Mouse (Mus musculus): ENCODE measurements around the gene Piezo1.

The Piezo1 gene

DNA sequence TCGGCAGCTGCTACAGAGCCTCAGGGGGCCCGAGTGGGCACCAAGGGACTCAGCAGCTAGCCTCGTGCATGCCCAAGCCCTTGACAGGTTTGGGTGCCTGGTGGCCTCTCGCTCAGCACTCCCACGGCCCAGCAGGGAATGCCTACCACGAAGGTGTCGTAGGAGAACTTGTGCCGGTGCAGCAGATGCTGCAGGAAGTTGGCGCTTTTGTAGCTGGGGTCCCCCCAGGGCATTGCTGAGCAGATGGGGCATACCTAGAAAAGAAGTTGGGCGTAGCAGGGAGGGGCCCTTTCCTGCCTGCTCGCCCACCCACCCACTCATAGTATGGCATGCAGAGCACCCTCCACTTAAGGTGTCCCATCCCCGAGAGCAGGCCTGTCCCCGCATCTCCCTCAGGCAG is 83.3 kb downstream of the Piezo1 start:
- in situ Hi-C loops (cut with MboI, MseI): no loop called here

DNA sequence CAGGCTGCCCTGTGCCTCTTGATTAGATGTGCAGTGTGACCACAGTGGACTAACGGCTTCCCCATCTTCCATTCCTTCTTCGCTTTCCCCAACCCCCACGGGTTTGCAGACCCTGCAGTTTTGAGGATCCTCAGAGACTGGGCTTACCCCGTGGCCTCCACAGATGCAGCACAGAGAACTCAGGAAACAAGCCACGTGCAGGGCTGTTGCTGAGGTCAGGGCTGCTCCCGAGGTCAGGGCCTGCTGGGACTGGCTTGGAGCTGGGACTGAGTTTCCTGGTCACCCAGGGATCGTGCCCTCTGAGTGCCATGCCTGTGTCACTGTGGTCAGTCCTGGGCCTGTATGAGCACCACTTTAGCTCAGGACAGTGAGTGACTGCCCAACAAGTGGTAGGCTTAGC is 86.1 kb downstream of the Piezo1 start:
- in situ Hi-C loops (cut with MboI, MseI): no loop called here

- in situ Hi-C loops (cut with MboI, MseI): no loop called here
Observed at GRCm38 (mm10) chr8:122463651-122464640, 87.2 kb downstream of the Piezo1 start.

- in situ Hi-C loops (cut with MboI, MseI): no loop called here
Observed at GRCm38 (mm10) chr8:122462510-122462909, 88.6 kb downstream of the Piezo1 start.

DNA sequence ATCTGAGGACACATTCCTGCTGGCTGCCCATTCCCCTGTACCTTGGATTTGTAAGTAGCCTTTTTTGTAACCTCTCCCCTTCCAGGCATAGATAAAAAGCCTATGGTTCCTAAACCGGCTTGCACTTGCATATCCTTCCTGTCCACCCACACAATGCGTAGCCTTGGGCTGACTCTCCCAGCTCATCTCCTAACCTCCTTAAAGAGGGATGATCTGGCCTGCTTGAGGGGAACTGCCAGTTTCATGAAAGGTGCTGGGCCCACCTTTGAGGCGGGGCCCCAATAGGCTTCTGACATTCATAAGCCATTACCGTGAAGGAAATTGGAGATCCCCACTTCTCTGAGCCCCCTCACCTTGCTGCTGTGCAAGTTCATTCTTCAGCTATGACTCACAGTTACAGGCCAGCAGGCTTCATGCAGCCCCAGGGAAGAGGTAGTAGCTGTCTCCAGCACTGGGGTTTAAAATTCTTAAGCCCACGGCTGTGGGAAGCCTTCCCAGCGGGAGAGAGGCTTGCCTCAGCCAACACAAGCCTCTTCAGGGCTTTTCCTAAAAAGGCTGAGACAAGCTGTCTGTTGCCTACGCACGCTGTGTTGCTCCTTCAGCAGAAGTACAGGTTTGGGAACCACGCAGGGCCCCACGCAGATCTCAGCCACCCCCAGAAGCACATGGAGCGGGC is 89.5 kb downstream of the Piezo1 start:
- in situ Hi-C loops (cut with MboI, MseI): no loop called here

GRCm38 (mm10) chr8:122460524-122461472 is 90.3 kb downstream of the Piezo1 start, which contains the start of gene Snai3:
TSS of gene Snai3 (minus strand) at chr8:122460733.
- in situ Hi-C loops (cut with MboI, MseI): no loop called here

GRCm38 (mm10) chr8:122459990-122460389 is 91.1 kb downstream of the Piezo1 start:
- in situ Hi-C loops (cut with MboI, MseI): no loop called here

DNA sequence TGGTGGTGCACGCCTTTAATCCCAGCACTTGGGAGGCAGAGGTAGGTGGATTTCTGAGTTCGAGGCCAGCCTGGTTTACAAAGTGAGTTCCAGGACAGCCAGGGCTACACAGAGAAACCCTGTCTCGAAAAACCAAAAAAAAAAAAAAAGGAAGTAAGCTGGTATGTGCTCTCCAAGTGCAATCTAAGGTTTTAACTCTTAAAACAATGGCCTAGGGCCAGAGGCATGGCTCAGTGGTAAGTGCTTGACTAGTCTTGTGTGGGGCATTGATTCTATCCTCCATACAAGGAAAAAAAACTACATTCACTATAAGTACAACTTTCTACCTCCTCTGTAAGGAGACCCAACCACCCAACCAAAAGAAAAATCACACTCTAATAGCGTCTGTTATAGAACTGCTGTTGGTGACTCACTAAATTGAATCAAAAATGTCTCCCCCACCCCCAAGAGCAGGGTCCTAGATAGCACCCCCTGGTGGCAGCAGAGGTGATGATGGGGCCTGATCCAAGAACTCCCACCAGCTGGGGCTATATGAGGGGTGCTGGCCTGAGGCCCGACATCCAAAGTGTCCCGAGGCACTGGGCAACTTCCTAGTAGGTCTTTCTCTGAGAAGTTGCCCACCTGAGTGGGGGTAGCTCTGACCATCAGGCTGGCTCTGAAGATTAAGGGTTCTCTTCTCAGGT is 91.8 kb downstream of the Piezo1 start:
- in situ Hi-C loops (cut with MboI, MseI): no loop called here

GRCm38 (mm10) chr8:122457171-122457570 is 94.0 kb downstream of the Piezo1 start:
- in situ Hi-C loops (cut with MboI, MseI): no loop called here

- in situ Hi-C loops (cut with MboI, MseI): no loop called here
Observed at GRCm38 (mm10) chr8:122454409-122454808, 96.7 kb downstream of the Piezo1 start.

GRCm38 (mm10) chr8:122452154-122452553 is 99.0 kb downstream of the Piezo1 start:
- in situ Hi-C loops (cut with MboI, MseI): no loop called here

GRCm38 (mm10) chr8:122451161-122451703 is 99.9 kb downstream of the Piezo1 start:
- in situ Hi-C loops (cut with MboI, MseI): no loop called here

GRCm38 (mm10) chr8:122445203-122445602 is 105.9 kb downstream of the Piezo1 start:
- in situ Hi-C loops (cut with MboI, MseI): loop anchor here (10.0 to 25.0 kb wide), 3 partner anchors 858 to 1117 kb away; partner anchors contain the start of genes Fbxo31 (in 1 of the 2) and Map1lc3b (in 1 of the 2)

DNA sequence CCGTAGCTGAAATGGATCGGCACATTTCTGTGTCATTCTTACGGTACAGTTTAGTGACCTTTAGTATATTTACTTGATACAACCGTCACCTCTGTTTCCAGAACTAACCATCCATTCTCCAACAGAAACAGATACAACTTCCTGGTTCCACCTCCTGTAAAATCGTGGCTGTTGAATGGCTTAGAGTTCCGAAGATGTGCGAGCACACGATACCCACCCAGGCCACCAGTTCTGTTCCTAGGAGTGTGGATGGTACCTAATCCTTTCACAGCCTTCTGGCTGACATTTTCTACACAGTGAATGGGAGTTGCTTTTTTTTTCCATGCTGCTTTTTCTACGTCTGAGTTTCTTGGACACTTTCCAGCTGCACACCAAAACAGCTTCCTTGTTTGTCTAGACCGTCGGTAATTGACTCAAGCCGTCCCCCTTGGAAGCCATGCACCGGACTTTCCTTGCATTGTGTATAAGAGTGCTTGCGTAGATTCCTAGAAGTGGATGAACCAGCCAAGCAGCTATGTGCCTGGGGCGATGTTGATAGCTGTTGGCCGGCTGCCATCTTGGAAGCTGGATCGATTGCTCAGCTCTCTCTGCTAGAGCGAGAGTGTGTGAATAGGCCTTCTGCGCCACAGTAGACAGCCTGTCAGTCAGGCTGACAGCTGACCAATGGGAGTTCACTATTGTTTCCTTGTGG is 106.9 kb downstream of the Piezo1 start:
- in situ Hi-C loops (cut with MboI, MseI): loop anchor here (10.0 to 25.0 kb wide), 3 partner anchors 857 to 1118 kb away; partner anchors contain the start of genes Fbxo31 (in 1 of the 2) and Map1lc3b (in 1 of the 2)

DNA sequence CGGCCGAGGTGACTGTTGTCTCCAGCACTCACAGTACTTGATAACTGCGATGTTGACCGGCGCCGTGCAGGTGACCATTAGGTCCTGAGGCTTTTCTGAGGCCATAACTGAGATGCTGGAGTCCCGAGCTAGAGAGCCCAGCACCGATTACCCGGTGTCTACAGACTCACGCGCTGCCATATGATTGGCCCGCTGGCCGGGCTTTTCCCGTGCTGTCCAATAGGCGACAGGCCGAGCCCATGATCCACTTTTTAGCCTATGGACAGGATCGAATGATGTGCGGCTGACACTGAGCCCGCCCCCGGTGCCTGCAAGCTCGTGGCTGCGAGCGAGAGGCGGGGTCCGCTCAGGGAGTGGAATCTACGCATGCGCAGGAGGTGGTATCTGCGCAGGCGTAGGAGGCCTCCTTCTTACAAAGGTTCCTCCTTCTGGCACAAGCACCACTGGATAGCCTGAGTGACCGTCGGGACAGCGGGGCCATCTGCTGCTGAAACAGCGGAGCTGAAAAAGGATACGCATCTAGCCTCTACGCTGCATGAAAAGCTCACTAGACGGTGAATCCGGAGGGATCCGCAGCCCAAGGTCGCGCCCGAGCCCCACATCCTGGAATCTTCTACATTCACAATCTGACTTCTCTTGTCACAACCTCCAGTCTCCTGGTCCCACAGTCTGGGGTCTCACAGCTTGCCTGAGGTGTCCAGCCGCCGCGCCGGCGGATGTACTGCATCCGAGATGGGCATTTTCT is 107.7 kb downstream of the Piezo1 start, which contains the start of gene Mvd:
Mvd (minus strand) TSS at position 161 of the 745 bp plus-strand sequence.
- in situ Hi-C loops (cut with MboI, MseI): loop anchor here (10.0 to 25.0 kb wide), 3 partner anchors 856 to 1119 kb away; partner anchors contain the start of genes Fbxo31 (in 1 of the 2) and Map1lc3b (in 1 of the 2)

- in situ Hi-C loops (cut with MboI, MseI): loop anchor here (10.0 to 25.0 kb wide), 3 partner anchors 855 to 1120 kb away; partner anchors contain the start of genes Fbxo31 (in 1 of the 2) and Map1lc3b (in 1 of the 2)
Observed at GRCm38 (mm10) chr8:122442781-122443180, 108.3 kb downstream of the Piezo1 start.

DNA sequence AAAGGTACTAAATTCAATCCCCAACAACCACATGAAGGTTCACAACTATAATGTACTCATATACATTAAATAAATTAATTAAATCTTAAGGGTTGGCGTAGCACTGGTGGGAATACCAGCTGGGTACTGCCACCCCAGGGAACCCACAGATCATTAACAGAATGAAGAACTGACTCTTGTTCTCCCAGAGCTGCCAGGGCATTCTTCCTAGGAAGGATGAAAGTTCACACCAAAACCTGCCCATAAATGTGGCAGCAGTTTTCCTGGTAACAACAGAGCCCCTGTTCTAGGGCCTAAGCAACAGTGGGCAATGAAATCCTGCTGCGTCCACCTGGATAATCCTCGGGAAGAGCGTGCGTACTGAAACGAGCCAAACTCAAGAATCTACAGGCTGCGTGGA is 108.8 kb downstream of the Piezo1 start:
- in situ Hi-C loops (cut with MboI, MseI): loop anchor here (10.0 to 25.0 kb wide), 3 partner anchors 855 to 1120 kb away; partner anchors contain the start of genes Fbxo31 (in 1 of the 2) and Map1lc3b (in 1 of the 2)

DNA sequence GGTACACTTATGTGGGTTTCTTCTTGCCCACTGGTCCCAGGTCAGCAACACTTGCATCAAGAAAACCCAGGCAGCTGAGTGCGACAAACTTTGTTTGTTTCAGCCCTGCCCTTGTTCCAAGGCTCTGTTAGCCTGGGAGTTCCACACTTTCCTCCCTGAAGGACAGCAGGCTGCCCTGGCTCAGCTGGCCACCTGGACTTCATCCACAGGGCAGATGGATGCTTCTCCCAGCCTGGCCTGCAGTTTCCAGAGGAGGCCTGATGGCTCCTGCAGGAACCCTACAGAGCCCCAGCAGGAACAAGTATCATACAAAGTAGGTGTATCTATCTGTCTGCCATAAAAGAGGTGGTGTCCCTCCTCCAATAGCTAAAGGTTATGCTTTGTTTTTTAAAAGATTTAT is 109.8 kb downstream of the Piezo1 start:
- in situ Hi-C loops (cut with MboI, MseI): loop anchor here (10.0 to 25.0 kb wide), 3 partner anchors 854 to 1121 kb away; partner anchors contain the start of genes Fbxo31 (in 1 of the 2) and Map1lc3b (in 1 of the 2)
